Mouse (Mus musculus): ENCODE results near the gene Gpx3.
"Not testable (repeated sequence)": the region's sequence is repeated elsewhere in the genome, so short reads cannot be mapped to it uniquely, and the experiment has no call there.

Gene Gpx3

GRCm38 (mm10) chr11:54950684-54951083, 48.4 kb downstream of the Gpx3 start:
- DNase-seq: no peak

GRCm38 (mm10) chr11:54952651-54953050, 50.4 kb downstream of the Gpx3 start:
- no peak for DNase-seq

GRCm38 (mm10) chr11:54953993-54954446, 51.8 kb downstream of the Gpx3 start:
- DNase-seq: no peak

- no peak for DNase-seq
These were observed 52.5 kb downstream of the Gpx3 start for GRCm38 (mm10) chr11:54954716-54955115.

- not testable (repeated sequence) for DNase-seq
These were observed 53.1 kb downstream of the Gpx3 start for GRCm38 (mm10) chr11:54955400-54955734.

GRCm38 (mm10) chr11:54955735-54956480, 53.7 kb downstream of the Gpx3 start:
- DNase-seq: peak; percentile 99

- DNase-seq: peak; percentile 65
These were observed 54.7 kb downstream of the Gpx3 start for GRCm38 (mm10) chr11:54956912-54957311.

- not testable (repeated sequence) for DNase-seq
These were observed 55.5 kb downstream of the Gpx3 start for GRCm38 (mm10) chr11:54957708-54958107.

GRCm38 (mm10) chr11:54958571-54959073, 56.4 kb downstream of the Gpx3 start:
- DNase-seq: peak; percentile 57

Data from thymus, postnatal 4 days (tissue).